Mouse (Mus musculus): ENCODE results near the gene Rhno1. TPM values are rescaled to one million over a fixed set of nuclear protein-coding genes. Genes with fewer than 3 reads are reported as not detected.
"Not testable (repeated sequence)": the region's sequence is repeated elsewhere in the genome, so short reads cannot be mapped to it uniquely, and the experiment has no call there.

Rhno1 gene
- total RNA-seq, 2 experiments from 2014 or later, result 18.2 to 18.3 TPM

- TF ChIP-seq CTCF (conservative IDR thresholded peaks at IDR 0.05), result no peak
- Histone ChIP-seq H3K27ac (no peak overlapping the region), H3K4me3 (no peak overlapping the region)
- no peak for DNase-seq (ENCODE audit: low spot score in 2 of 2)
These were observed 18.5 kb upstream of the Rhno1 start for GRCm38 (mm10) chr6:128381254-128381653.

GRCm38 (mm10) chr6:128380594-128381167 lies 18.0 kb upstream of the Rhno1 start:
- not testable (repeated sequence) for H3K4me3 ChIP-seq; H3K27ac ChIP-seq; DNase-seq (ENCODE audit: low spot score in 2 of 2)
- peak; percentile 59 for TF ChIP-seq CTCF (conservative IDR thresholded peaks at IDR 0.05)

GRCm38 (mm10) chr6:128379636-128380035 lies 16.9 kb upstream of the Rhno1 start:
- no peak for TF ChIP-seq CTCF (conservative IDR thresholded peaks at IDR 0.05)
- Histone ChIP-seq H3K27ac (no peak overlapping the region), H3K4me3 (no peak overlapping the region)
- no peak for DNase-seq (ENCODE audit: low spot score in 2 of 2)

GRCm38 (mm10) chr6:128376371-128377085 lies 13.8 kb upstream of the Rhno1 start:
- no peak for DNase-seq (ENCODE audit: low spot score in 2 of 2)
- peak overlapping the region; percentile 84 for H3K27ac ChIP-seq
- no peak for TF ChIP-seq CTCF (conservative IDR thresholded peaks at IDR 0.05)
- H3K4me3 ChIP-seq, result no peak overlapping the region; the same call in 1 of the 2 replicates

GRCm38 (mm10) chr6:128375192-128375591 lies 12.5 kb upstream of the Rhno1 start, which contains the start of the genes Tex52 and Gm44596:
Gene Tex52 (plus strand): TSS chr6:128375456.
Gene Gm44596 (plus strand): TSS chr6:128375503.
- H3K27ac ChIP-seq, result peak within 1 kb of the TSS; percentile 84
- TF ChIP-seq CTCF (conservative IDR thresholded peaks at IDR 0.05), result no peak
- peak; percentile 51 to 62 for DNase-seq (ENCODE audit: low spot score in 2 of 2)
- H3K4me3 ChIP-seq, result peak within 1 kb of the TSS; percentile 11; the same call in 1 of the 2 replicates

GRCm38 (mm10) chr6:128370040-128370439 lies 7.3 kb upstream of the Rhno1 start:
- DNase-seq (ENCODE audit: low spot score in 2 of 2), result no peak
- Histone ChIP-seq H3K27ac (no peak overlapping the region), H3K4me3 (no peak overlapping the region)
- peak; percentile 42 for TF ChIP-seq CTCF (conservative IDR thresholded peaks at IDR 0.05)

- TF ChIP-seq CTCF (conservative IDR thresholded peaks at IDR 0.05), result no peak
- Histone ChIP-seq H3K27ac (no peak overlapping the region), H3K4me3 (no peak overlapping the region)
- no peak for DNase-seq (ENCODE audit: low spot score in 2 of 2)
These were observed 3.8 kb upstream of the Rhno1 start for GRCm38 (mm10) chr6:128366466-128366865.

- DNase-seq (ENCODE audit: low spot score in 2 of 2), result no peak
- Histone ChIP-seq H3K4me3 (no peak overlapping the region), H3K27ac (no peak overlapping the region)
- no peak for TF ChIP-seq CTCF (conservative IDR thresholded peaks at IDR 0.05)
These were observed 2.0 kb upstream of the Rhno1 start for GRCm38 (mm10) chr6:128364721-128365120.

GRCm38 (mm10) chr6:128363007-128363825 lies 505 bp upstream of the Rhno1 start:
- Histone ChIP-seq H3K27ac (no peak overlapping the region), H3K4me3 (peak overlapping the region; percentile 87)
- DNase-seq (ENCODE audit: low spot score in 2 of 2), result no peak
- no peak for TF ChIP-seq CTCF (conservative IDR thresholded peaks at IDR 0.05)

- no peak for TF ChIP-seq CTCF (conservative IDR thresholded peaks at IDR 0.05)
- no peak for DNase-seq (ENCODE audit: low spot score in 2 of 2)
- H3K27ac ChIP-seq, result peak overlapping the region; percentile 90
- peak overlapping the region; percentile 87 for H3K4me3 ChIP-seq
These were observed 810 bp downstream of the Rhno1 start for GRCm38 (mm10) chr6:128361901-128362300.

GRCm38 (mm10) chr6:128358999-128359398 lies 3.7 kb downstream of the Rhno1 start:
- TF ChIP-seq CTCF (conservative IDR thresholded peaks at IDR 0.05), result peak; percentile 97
- DNase-seq (ENCODE audit: low spot score in 2 of 2), result peak; percentile 63 to 77
- Histone ChIP-seq H3K27ac (no peak overlapping the region), H3K4me3 (no peak overlapping the region)

- peak within 1 kb of the TSS; percentile 93 for H3K27ac ChIP-seq
- DNase-seq (ENCODE audit: low spot score in 2 of 2), result peak; percentile 98
- TF ChIP-seq CTCF (conservative IDR thresholded peaks at IDR 0.05), result no peak
- H3K4me3 ChIP-seq, result peak within 1 kb of the TSS; percentile 71
These were observed 6.8 kb downstream of the Rhno1 start, which contains the start of gene Tulp3 for GRCm38 (mm10) chr6:128355726-128356416. Gene Tulp3 (minus strand): TSS chr6:128355851.

Measured in layer of hippocampus, adult 2 months (tissue).